ENCODE assay signal across 21 mouse cellular contexts in the genomic region with DNA sequence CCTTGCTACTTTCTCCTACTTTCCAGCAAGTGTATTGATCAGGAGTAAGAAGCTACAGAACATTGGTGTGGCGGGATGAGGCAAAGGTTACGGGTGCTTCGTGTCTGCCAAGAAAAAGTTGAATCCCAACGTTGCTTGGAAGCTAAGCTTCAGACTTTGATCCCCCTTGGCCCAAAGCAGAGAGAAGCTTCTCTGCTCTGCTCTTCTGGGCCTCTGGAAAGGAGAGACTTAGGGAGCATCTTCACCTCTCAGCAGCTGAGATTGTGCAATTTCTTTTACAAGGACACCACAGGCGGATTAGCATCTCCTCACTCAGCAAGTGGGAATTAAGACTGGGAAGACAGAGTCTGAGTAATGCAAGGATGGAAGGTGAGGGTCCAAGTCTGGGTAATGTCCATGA. TPM values are rescaled to one million over a fixed set of nuclear protein-coding genes. Genes with fewer than 3 reads are reported as not detected.
DNase-seq lines count a peak whose midpoint lies in the region; ATAC-seq lines count a peak whose summit lies in the region.
"Had no signal": no experiment of that assay in that cellular context is flagged by ENCODE, and none has a peak within 500 bp of the region (broad histone marks: within the 10 kb centered on the region; RNA-seq: fewer than 3 reads in every experiment).

No protein-coding gene starts in this region.

- no peak overlapping the region for H3K9ac ChIP-seq in forebrain, embryonic 13.5 days
- no peak overlapping the region for H3K9ac ChIP-seq in kidney, embryonic 15.5 days
- no peak overlapping the region for H3K9ac ChIP-seq in lung, embryonic 15.5 days
- no peak overlapping the region for H3K9ac ChIP-seq in midbrain, embryonic 14.5 days (replicated peaks; ENCODE audit: low read length)
- H3K9ac ChIP-seq: embryonic facial prominence, embryonic 12.5 days; hindbrain, embryonic 15.5 days; liver, embryonic 15.5 days had no signal

- H3K9me3 ChIP-seq in forebrain, embryonic 10.5 days: no peaks in the 10 kb centered on the region
- no peaks in the 10 kb centered on the region for H3K9me3 ChIP-seq in forebrain, embryonic 13.5 days (replicated peaks)
- no peaks in the 10 kb centered on the region for H3K9me3 ChIP-seq in kidney, embryonic 15.5 days (replicated peaks)
- no peaks in the 10 kb centered on the region for H3K9me3 ChIP-seq in lung, embryonic 15.5 days
- H3K9me3 ChIP-seq in midbrain, embryonic 14.5 days (ENCODE audit: control insufficient read depth, low read length): no peaks in the 10 kb centered on the region
- H3K9me3 ChIP-seq: embryonic facial prominence, embryonic 12.5 days; heart, embryonic 10.5 days; hindbrain, embryonic 15.5 days; liver, embryonic 15.5 days had no signal

- ATAC-seq in forebrain, embryonic 13.5 days: no peak
- ATAC-seq in kidney, embryonic 15.5 days (replicated peaks; ENCODE audit: low FRiP score): no peak
- ATAC-seq in lung, embryonic 15.5 days (ENCODE audit: borderline replicate concordance, extremely low read depth, low FRiP score, low TSS enrichment): no peak
- ATAC-seq in midbrain, embryonic 14.5 days (ENCODE audit: low FRiP score, low TSS enrichment): no peak
- ATAC-seq: forebrain, embryonic 14.5 days; midbrain, embryonic 16.5 days had no signal

- no peak overlapping the region for H3K4me2 ChIP-seq in forebrain, embryonic 13.5 days
- no peak overlapping the region for H3K4me2 ChIP-seq in kidney, embryonic 15.5 days
- H3K4me2 ChIP-seq in lung, embryonic 15.5 days: no peak overlapping the region
- no peak overlapping the region for H3K4me2 ChIP-seq in midbrain, embryonic 14.5 days (ENCODE audit: low read length)
- H3K4me2 ChIP-seq: embryonic facial prominence, embryonic 12.5 days; hindbrain, embryonic 15.5 days; liver, embryonic 15.5 days had no signal

- no peaks in the 10 kb centered on the region for H3K4me1 ChIP-seq in forebrain, embryonic 10.5 days
- no peaks in the 10 kb centered on the region for H3K4me1 ChIP-seq in forebrain, embryonic 13.5 days
- peaks cover 58% of the 10 kb centered on the region for H3K4me1 ChIP-seq in kidney, embryonic 15.5 days
- H3K4me1 ChIP-seq in lung, embryonic 15.5 days: peaks cover 68% of the 10 kb centered on the region
- H3K4me1 ChIP-seq in midbrain, embryonic 14.5 days (ENCODE audit: control insufficient read depth, insufficient read depth, low read length): no peaks in the 10 kb centered on the region
- H3K4me1 ChIP-seq: hindbrain, embryonic 15.5 days had no signal

- no peak for DNase-seq in forebrain, embryonic 10.5 days (ENCODE audit: extremely low spot score, low spot score)
- peak; percentile 44 for DNase-seq in kidney, adult 18-20 months
- no peak for DNase-seq in lung, postnatal 36 days
- peak; percentile 55 to 72 for DNase-seq in kidney, postnatal 36 days
- DNase-seq in midbrain, embryonic 14.5 days: no peak
- DNase-seq: adrenal gland, postnatal 14 days; cerebellum, adult 2 months; cerebellum, postnatal 25 days had no signal

- H3K27ac ChIP-seq in forebrain, embryonic 10.5 days: 0 out of 2 replicates have a peak overlapping the region, but pooled peaks have one; percentile 1
- H3K27ac ChIP-seq in forebrain, embryonic 13.5 days: no peak overlapping the region
- H3K27ac ChIP-seq in kidney, embryonic 15.5 days: no peak overlapping the region
- peak overlapping the region; percentile 58 for H3K27ac ChIP-seq in lung, embryonic 15.5 days
- H3K27ac ChIP-seq in midbrain, embryonic 14.5 days (replicated peaks; ENCODE audit: low read depth, low read length): no peak overlapping the region
- H3K27ac ChIP-seq: embryonic facial prominence, embryonic 12.5 days; heart, embryonic 10.5 days; hindbrain, embryonic 15.5 days; left cerebral cortex, adult 2 months; liver, embryonic 15.5 days; macrophage; stomach, postnatal 0 days had no signal

- no peaks in the 10 kb centered on the region for H3K27me3 ChIP-seq in forebrain, embryonic 10.5 days (ENCODE audit: poor library complexity, severe bottlenecking)
- H3K27me3 ChIP-seq in forebrain, embryonic 13.5 days: no peaks in the 10 kb centered on the region
- H3K27me3 ChIP-seq in kidney, embryonic 15.5 days: no peaks in the 10 kb centered on the region
- no peaks in the 10 kb centered on the region for H3K27me3 ChIP-seq in lung, embryonic 15.5 days
- no peaks in the 10 kb centered on the region for H3K27me3 ChIP-seq in midbrain, embryonic 14.5 days (ENCODE audit: control insufficient read depth, insufficient read depth, low read length)
- H3K27me3 ChIP-seq: embryonic facial prominence, embryonic 12.5 days; hindbrain, embryonic 15.5 days; liver, embryonic 15.5 days had no signal

- H3K4me3 ChIP-seq in forebrain, embryonic 10.5 days: no peak overlapping the region
- H3K4me3 ChIP-seq in forebrain, embryonic 13.5 days: no peak overlapping the region
- H3K4me3 ChIP-seq in kidney, embryonic 15.5 days (replicated peaks): no peak overlapping the region
- H3K4me3 ChIP-seq in lung, embryonic 15.5 days: no peak overlapping the region
- no peak overlapping the region for H3K4me3 ChIP-seq in midbrain, embryonic 14.5 days (replicated peaks; ENCODE audit: low read depth, low read length)
- H3K4me3 ChIP-seq: embryonic facial prominence, embryonic 12.5 days; erythroblast, embryonic 14.5 days; heart, embryonic 10.5 days; hindbrain, embryonic 15.5 days; left cerebral cortex, adult 2 months; liver, embryonic 15.5 days had no signal

- WGBS in forebrain, embryonic 10.5 days: 89% methylated on average over 5 of the region's 5 CpGs
- WGBS in forebrain, embryonic 13.5 days: 88% methylated on average over 5 of the region's 5 CpGs
- 79% methylated on average over 5 of the region's 5 CpGs for WGBS in kidney, embryonic 15.5 days
- WGBS in lung, embryonic 15.5 days: 75% methylated on average over 5 of the region's 5 CpGs
- WGBS in midbrain, embryonic 14.5 days: 91% methylated on average over 5 of the region's 5 CpGs

- H3K36me3 ChIP-seq in forebrain, embryonic 10.5 days (replicated peaks): no peaks in the 10 kb centered on the region
- H3K36me3 ChIP-seq in forebrain, embryonic 13.5 days (ENCODE audit: poor library complexity, severe bottlenecking): no peaks in the 10 kb centered on the region
- no peaks in the 10 kb centered on the region for H3K36me3 ChIP-seq in kidney, embryonic 15.5 days
- H3K36me3 ChIP-seq in lung, embryonic 15.5 days: no peaks in the 10 kb centered on the region
- H3K36me3 ChIP-seq in midbrain, embryonic 14.5 days (ENCODE audit: control insufficient read depth, insufficient read depth, low read length): no peaks in the 10 kb centered on the region
- H3K36me3 ChIP-seq: embryonic facial prominence, embryonic 12.5 days; heart, embryonic 10.5 days; hindbrain, embryonic 15.5 days; liver, embryonic 15.5 days had no signal

RNA-seq across cellular contexts. Expression of a gene that starts 26.5 kb away (rescaled TPM):
- 28.0 and 28.3 TPM in 2 replicates for polyA plus RNA-seq in forebrain, embryonic 10.5 days (2016; fragmentation: Nextera tagmentation; extraction: Ambion mirVana)
- polyA plus RNA-seq in forebrain, embryonic 13.5 days (2015; fragmentation: Nextera tagmentation; extraction: Ambion mirVana): 11.3 and 13.2 TPM in 2 replicates
- polyA plus RNA-seq in kidney, embryonic 15.5 days (2015; fragmentation: Nextera tagmentation; extraction: Ambion mirVana): 81.2 and 84.2 TPM in 2 replicates
- 54.9 and 58.9 TPM in 2 replicates for polyA plus RNA-seq in lung, embryonic 15.5 days (2015; fragmentation: Nextera tagmentation; extraction: Ambion mirVana)
- 4.0 and 6.4 TPM in 2 replicates for polyA plus RNA-seq in midbrain, embryonic 14.5 days (2014; fragmentation: Nextera tagmentation; extraction: Ambion mirVana)

Comparison
In these comparisons a context has a peak if more than half of its experiments do, and no peak if none do; other contexts are left out.
1. H3K27ac ChIP-seq: peak in forebrain, embryonic 10.5 days (single experiment) and lung, embryonic 15.5 days (single experiment); none in forebrain, embryonic 13.5 days (single experiment), kidney, embryonic 15.5 days (single experiment) and midbrain, embryonic 14.5 days (single experiment).
2. DNase-seq: peak in kidney, adult 18-20 months (single experiment) and kidney, postnatal 36 days (2 of 2); none in forebrain, embryonic 10.5 days (single experiment), lung, postnatal 36 days (single experiment) and midbrain, embryonic 14.5 days (single experiment).